Mouse (Mus musculus): ENCODE results near the gene Cfap161. TPM values are rescaled to one million over a fixed set of nuclear protein-coding genes. Genes with fewer than 3 reads are reported as not detected.

Cfap161 gene
- polyA plus RNA-seq, 2 experiments = 0.28 to 0.82 TPM

DNA sequence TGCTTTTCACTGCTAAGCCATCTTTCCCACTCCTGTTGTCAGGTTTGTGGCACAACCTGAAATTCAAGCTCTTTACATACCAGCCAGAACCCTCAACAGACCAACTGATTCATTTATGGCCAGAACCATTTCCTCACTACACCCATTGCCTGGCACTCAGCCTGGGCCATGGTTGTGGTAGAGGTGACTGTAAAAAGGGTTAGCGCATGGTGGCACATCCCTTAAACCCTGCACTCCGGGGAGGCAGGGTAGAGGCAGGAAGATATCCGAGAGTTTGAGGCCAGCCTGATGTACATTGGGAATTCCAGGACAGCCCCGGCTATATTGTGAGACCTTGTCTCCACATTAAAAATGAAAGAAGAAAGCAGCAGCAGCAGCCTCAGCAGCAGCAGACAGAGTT lies 16.8 kb upstream of the Cfap161 start:
- Histone ChIP-seq H3K4me1 (ENCODE audit: control insufficient read depth, insufficient read depth, low read length) (peaks cover 56% of the 10 kb centered on the region), H3K27me3 (ENCODE audit: control insufficient read depth, insufficient read depth, low read length) (no peaks in the 10 kb centered on the region), H3K9me3 (ENCODE audit: control insufficient read depth, low read length) (no peaks in the 10 kb centered on the region), H3K4me2 (replicated peaks; ENCODE audit: low read depth, low read length, severe bottlenecking) (no peak overlapping the region), H3K36me3 (ENCODE audit: control insufficient read depth, insufficient read depth, low read length) (no peaks in the 10 kb centered on the region), H3K4me3 (replicated peaks; ENCODE audit: low read length) (no peak overlapping the region), H3K27ac (replicated peaks; ENCODE audit: low read depth, low read length) (peak overlapping the region; percentile 71; the same call in 1 of the 2 replicates), H3K9ac (ENCODE audit: low read depth, low read length, severe bottlenecking) (no peak overlapping the region)
- no peak for DNase-seq (ENCODE audit: low spot score)
- ATAC-seq (ENCODE audit: low FRiP score, low read depth) = no peak
- TF ChIP-seq POLR2A (IDR thresholded peaks at IDR 0.05; ENCODE audit: borderline replicate concordance, extremely low read depth, insufficient read depth, insufficient read length) = no peak
- WGBS = 81% methylated on average over 4 of the region's 4 CpGs

DNA sequence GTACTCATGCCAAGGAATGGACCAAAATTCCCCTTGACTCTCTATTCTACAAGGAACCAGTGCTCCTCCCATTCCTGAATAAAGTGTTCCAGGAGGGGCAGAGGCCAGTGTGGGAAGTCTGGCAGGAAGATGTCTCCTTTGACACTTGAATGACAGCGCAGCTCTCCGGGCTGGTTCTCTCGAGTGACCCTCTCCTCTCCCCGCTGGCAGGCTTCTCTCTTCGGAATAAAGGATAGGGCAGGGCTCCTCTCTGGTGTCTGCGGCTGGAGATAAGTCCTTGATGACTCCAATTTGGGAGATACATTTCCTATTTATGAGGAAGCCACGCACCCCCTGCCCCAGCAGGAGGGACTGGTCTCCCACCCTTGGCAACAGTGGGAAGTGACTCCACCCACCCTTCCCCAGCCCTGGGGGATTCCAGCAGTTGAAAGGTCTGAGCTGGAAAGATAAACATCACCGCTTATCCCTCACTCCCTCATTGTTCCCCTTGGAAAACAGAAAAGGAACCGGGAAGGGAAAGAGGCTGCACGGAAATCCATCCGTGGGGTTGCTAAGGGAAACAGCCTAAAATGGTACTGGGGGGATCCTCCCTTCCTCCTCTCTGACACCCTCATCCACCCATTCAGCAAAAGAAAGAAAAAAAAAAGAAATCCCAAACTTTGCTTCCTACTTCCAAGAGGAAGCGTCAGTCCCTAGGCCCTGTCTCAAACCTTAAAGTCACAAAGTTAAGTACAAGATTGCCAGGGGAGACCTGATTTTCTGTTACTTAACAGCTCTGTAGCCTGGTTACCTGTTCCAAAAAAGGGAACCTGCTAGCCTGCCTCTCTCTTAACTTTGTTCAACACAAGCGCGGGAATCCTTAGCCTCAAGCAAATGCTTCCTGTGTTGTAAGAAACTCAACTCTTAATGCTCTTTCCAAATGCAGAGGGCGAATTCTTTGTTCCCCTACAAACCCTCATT lies 15.7 kb upstream of the Cfap161 start:
- Histone ChIP-seq H3K4me1 (ENCODE audit: control insufficient read depth, insufficient read depth, low read length) (peaks cover 56% of the 10 kb centered on the region), H3K9me3 (ENCODE audit: control insufficient read depth, low read length) (no peaks in the 10 kb centered on the region), H3K27ac (replicated peaks; ENCODE audit: low read depth, low read length) (peak overlapping the region; percentile 71), H3K27me3 (ENCODE audit: control insufficient read depth, insufficient read depth, low read length) (no peaks in the 10 kb centered on the region), H3K4me3 (replicated peaks; ENCODE audit: low read length) (no peak overlapping the region), H3K4me2 (replicated peaks; ENCODE audit: low read depth, low read length, severe bottlenecking) (no peak overlapping the region), H3K36me3 (ENCODE audit: control insufficient read depth, insufficient read depth, low read length) (no peaks in the 10 kb centered on the region), H3K9ac (ENCODE audit: low read depth, low read length, severe bottlenecking) (no peak overlapping the region)
- WGBS = 25% methylated on average over 15 of the region's 15 CpGs
- DNase-seq (ENCODE audit: low spot score) = peak; percentile 41
- ATAC-seq (ENCODE audit: low FRiP score, low read depth) = no peak
- no peak for TF ChIP-seq POLR2A (IDR thresholded peaks at IDR 0.05; ENCODE audit: borderline replicate concordance, extremely low read depth, insufficient read depth, insufficient read length)

GRCm38 (mm10) chr7:83809715-83810114 lies 15.0 kb upstream of the Cfap161 start:
- Histone ChIP-seq H3K9ac (ENCODE audit: low read depth, low read length, severe bottlenecking) (no peak overlapping the region), H3K4me1 (ENCODE audit: control insufficient read depth, insufficient read depth, low read length) (peaks cover 56% of the 10 kb centered on the region), H3K4me3 (replicated peaks; ENCODE audit: low read length) (no peak overlapping the region), H3K4me2 (replicated peaks; ENCODE audit: low read depth, low read length, severe bottlenecking) (no peak overlapping the region), H3K36me3 (ENCODE audit: control insufficient read depth, insufficient read depth, low read length) (no peaks in the 10 kb centered on the region), H3K27me3 (ENCODE audit: control insufficient read depth, insufficient read depth, low read length) (no peaks in the 10 kb centered on the region), H3K27ac (replicated peaks; ENCODE audit: low read depth, low read length) (no peak overlapping the region), H3K9me3 (ENCODE audit: control insufficient read depth, low read length) (no peaks in the 10 kb centered on the region)
- no peak for TF ChIP-seq POLR2A (IDR thresholded peaks at IDR 0.05; ENCODE audit: borderline replicate concordance, extremely low read depth, insufficient read depth, insufficient read length)
- ATAC-seq (ENCODE audit: low FRiP score, low read depth) (no peak), DNase-seq (ENCODE audit: low spot score) (no peak)
- WGBS = 0% methylated on average over 3 of the region's 3 CpGs

GRCm38 (mm10) chr7:83809060-83809459 lies 14.4 kb upstream of the Cfap161 start:
- ATAC-seq (ENCODE audit: low FRiP score, low read depth) (no peak), DNase-seq (ENCODE audit: low spot score) (peak; percentile 28)
- Histone ChIP-seq H3K9ac (ENCODE audit: low read depth, low read length, severe bottlenecking) (no peak overlapping the region), H3K4me1 (ENCODE audit: control insufficient read depth, insufficient read depth, low read length) (peaks cover 49% of the 10 kb centered on the region), H3K27ac (replicated peaks; ENCODE audit: low read depth, low read length) (no peak overlapping the region), H3K27me3 (ENCODE audit: control insufficient read depth, insufficient read depth, low read length) (no peaks in the 10 kb centered on the region), H3K9me3 (ENCODE audit: control insufficient read depth, low read length) (no peaks in the 10 kb centered on the region), H3K4me3 (replicated peaks; ENCODE audit: low read length) (no peak overlapping the region), H3K36me3 (ENCODE audit: control insufficient read depth, insufficient read depth, low read length) (no peaks in the 10 kb centered on the region), H3K4me2 (replicated peaks; ENCODE audit: low read depth, low read length, severe bottlenecking) (no peak overlapping the region)
- no peak for TF ChIP-seq POLR2A (IDR thresholded peaks at IDR 0.05; ENCODE audit: borderline replicate concordance, extremely low read depth, insufficient read depth, insufficient read length)
- WGBS = 50% methylated on average over 6 of the region's 6 CpGs

GRCm38 (mm10) chr7:83806934-83807333 lies 12.3 kb upstream of the Cfap161 start:
- H3K9me3 ChIP-seq (ENCODE audit: control insufficient read depth, low read length) = no peaks in the 10 kb centered on the region
- H3K4me3 ChIP-seq (replicated peaks; ENCODE audit: low read length) = no peak overlapping the region
- H3K36me3 ChIP-seq (ENCODE audit: control insufficient read depth, insufficient read depth, low read length) = no peaks in the 10 kb centered on the region
- peaks cover 29% of the 10 kb centered on the region for H3K4me1 ChIP-seq (ENCODE audit: control insufficient read depth, insufficient read depth, low read length)
- ATAC-seq (ENCODE audit: low FRiP score, low read depth) (no peak), DNase-seq (ENCODE audit: low spot score) (no peak)
- no peak overlapping the region for H3K27ac ChIP-seq (replicated peaks; ENCODE audit: low read depth, low read length)
- TF ChIP-seq POLR2A (IDR thresholded peaks at IDR 0.05; ENCODE audit: borderline replicate concordance, extremely low read depth, insufficient read depth, insufficient read length) = no peak
- H3K9ac ChIP-seq (ENCODE audit: low read depth, low read length, severe bottlenecking) = no peak overlapping the region
- H3K27me3 ChIP-seq (ENCODE audit: control insufficient read depth, insufficient read depth, low read length) = no peaks in the 10 kb centered on the region
- no peak overlapping the region for H3K4me2 ChIP-seq (replicated peaks; ENCODE audit: low read depth, low read length, severe bottlenecking)
- WGBS = 72% methylated on average over 6 of the region's 6 CpGs
